Mouse (Mus musculus): ENCODE measurements around the gene Cox18. TPM values are rescaled to one million over a fixed set of nuclear protein-coding genes. Genes with fewer than 3 reads are reported as not detected.
"Not testable (repeated sequence)": the region's sequence is repeated elsewhere in the genome, so short reads cannot be mapped to it uniquely, and the experiment has no call there.

Cox18 gene
- polyA plus RNA-seq (2015; fragmentation: Nextera tagmentation; extraction: Ambion mirVana), result 25.7 and 26.3 TPM in 2 replicates

DNA sequence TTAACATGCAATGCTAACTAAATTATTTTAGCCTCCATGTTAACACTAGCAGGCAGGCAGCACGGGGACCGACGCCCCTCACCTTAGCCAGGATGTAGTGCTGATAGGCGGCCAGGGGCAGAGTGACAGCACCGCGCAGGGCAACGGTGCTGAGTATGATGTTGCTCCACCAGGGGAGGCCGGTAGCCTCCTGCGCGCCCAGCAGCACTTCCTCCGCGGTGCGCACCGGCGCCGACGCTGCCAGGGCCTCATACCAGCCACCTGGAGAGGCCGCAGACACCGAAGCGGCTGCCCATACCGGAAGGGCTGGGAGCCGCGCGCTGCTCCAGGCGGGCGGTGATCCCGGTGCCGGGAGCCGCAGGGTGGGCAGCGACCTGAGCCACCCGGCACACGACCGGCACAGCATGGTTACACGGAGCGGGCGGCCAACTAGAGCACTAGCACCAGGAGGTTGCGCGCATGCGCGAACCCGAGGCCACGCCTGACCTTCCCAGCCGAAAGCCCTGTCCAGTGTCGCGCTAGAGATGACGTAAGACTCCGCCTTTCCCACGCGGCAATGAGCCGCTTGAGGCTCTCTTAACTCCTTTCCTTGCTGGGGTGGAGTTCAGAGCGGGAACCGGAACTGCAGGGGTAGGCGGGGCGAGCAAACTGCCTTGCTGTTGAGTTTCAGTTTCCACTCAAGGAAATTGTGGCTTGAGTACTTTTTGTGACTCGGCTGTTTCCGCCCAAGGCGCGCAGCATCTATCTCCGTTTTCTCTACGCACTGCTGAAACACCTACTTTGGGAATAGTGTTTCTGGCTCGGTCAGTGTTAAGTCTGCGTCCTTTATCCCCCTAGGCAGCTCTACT, at the start of gene Cox18:
Gene Cox18 (minus strand): TSS at position 468 of the 848 bp plus-strand sequence.
- H3K9me3 ChIP-seq, result no peaks in the 10 kb centered on the region
- H3K27ac ChIP-seq, result peak within 1 kb of the TSS; percentile 87
- H3K9ac ChIP-seq (replicated peaks), result peak within 1 kb of the TSS; percentile 87
- peak; percentile 98 for ATAC-seq
- under 1% methylated on average over 61 of the region's 62 CpGs for WGBS
- peak within 1 kb of the TSS; percentile 79 for H3K4me3 ChIP-seq (replicated peaks)
- H3K4me2 ChIP-seq (replicated peaks), result peak within 1 kb of the TSS; percentile 82
- H3K27me3 ChIP-seq, result no peaks in the 10 kb centered on the region
- H3K4me1 ChIP-seq (replicated peaks), result peaks cover 11% of the 10 kb centered on the region
- H3K36me3 ChIP-seq, result peaks cover 34% of the 10 kb centered on the region

DNA sequence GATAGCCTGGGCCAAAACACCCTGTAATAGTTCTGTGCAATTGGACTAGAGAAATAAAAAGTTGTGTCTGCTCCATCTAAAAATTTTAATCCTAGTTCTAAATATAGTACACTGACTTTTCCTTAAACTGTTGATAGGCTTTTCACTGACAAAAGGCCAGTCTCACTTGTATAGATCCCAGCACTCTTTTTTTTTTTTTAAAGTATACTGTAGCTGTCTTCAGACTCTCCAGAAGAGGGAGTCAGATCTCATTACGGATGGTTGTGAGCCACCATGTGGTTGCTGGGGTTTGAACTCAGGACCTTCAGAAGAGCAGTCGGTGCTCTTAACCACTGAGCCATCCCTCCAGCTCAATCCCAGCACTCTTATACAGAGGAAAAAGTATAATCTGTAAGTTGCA, 38.4 kb upstream of the Cox18 start:
- H3K4me3 ChIP-seq (replicated peaks); H3K9ac ChIP-seq (replicated peaks); H3K4me1 ChIP-seq (replicated peaks); ATAC-seq; H3K27me3 ChIP-seq; H3K27ac ChIP-seq; H3K9me3 ChIP-seq; H3K4me2 ChIP-seq (replicated peaks): not testable (repeated sequence)
- H3K36me3 ChIP-seq, result peaks cover 75% of the 10 kb centered on the region
- 81% methylated on average over 2 of the region's 2 CpGs for WGBS

DNA sequence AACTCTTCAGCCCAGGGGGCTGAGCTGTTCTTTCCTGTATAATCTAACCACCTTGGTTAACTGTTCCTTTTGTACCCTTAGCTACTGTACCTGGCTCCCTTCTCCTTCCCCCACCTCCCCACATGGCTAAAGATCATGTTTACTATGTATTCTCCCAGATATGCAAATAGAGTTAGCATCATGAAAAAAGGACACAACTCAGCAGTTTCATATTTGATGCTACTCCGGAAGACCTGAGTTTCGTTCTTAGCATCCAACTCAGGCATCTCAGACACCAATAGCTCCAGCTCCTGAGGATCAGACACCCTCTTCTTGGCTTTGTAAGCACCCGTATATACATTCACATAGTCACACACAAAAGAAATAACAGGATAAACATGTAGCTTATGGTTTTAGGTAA, 33.2 kb upstream of the Cox18 start:
- 94% methylated on average over 3 of the region's 3 CpGs for WGBS
- no peaks in the 10 kb centered on the region for H3K9me3 ChIP-seq
- peaks cover 90% of the 10 kb centered on the region for H3K36me3 ChIP-seq
- H3K4me1 ChIP-seq (replicated peaks), result no peaks in the 10 kb centered on the region
- no peak overlapping the region for H3K9ac ChIP-seq (replicated peaks)
- no peaks in the 10 kb centered on the region for H3K27me3 ChIP-seq
- H3K27ac ChIP-seq, result no peak overlapping the region
- H3K4me3 ChIP-seq (replicated peaks), result no peak overlapping the region
- ATAC-seq, result no peak
- no peak overlapping the region for H3K4me2 ChIP-seq (replicated peaks)

DNA sequence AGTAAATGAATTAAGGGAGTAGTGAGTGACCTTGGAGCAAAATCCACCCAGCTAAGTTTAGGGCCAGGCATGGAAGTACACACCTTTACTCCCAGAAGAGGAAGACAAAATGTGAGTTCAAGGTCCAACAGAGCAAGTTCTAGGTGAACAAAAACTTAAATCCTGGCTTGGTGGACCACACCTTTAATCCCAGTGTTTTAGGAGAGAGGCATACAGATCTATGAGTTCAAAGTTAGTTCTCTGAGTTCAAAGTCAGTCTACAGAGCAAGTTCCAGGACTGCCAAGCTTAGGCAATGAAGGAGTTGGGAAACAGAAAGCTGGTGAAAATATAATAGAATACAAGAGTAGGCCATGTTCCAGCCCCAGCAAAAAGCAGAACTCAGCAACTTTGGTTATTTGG, 23.7 kb upstream of the Cox18 start:
- H3K27ac ChIP-seq, result no peak overlapping the region
- H3K4me3 ChIP-seq (replicated peaks), result no peak overlapping the region
- ATAC-seq, result no peak
- H3K27me3 ChIP-seq, result no peaks in the 10 kb centered on the region
- H3K4me2 ChIP-seq (replicated peaks), result no peak overlapping the region
- no peak overlapping the region for H3K9ac ChIP-seq (replicated peaks)
- H3K9me3 ChIP-seq, result no peaks in the 10 kb centered on the region
- H3K4me1 ChIP-seq (replicated peaks), result no peaks in the 10 kb centered on the region
- H3K36me3 ChIP-seq, result peaks cover 75% of the 10 kb centered on the region

DNA sequence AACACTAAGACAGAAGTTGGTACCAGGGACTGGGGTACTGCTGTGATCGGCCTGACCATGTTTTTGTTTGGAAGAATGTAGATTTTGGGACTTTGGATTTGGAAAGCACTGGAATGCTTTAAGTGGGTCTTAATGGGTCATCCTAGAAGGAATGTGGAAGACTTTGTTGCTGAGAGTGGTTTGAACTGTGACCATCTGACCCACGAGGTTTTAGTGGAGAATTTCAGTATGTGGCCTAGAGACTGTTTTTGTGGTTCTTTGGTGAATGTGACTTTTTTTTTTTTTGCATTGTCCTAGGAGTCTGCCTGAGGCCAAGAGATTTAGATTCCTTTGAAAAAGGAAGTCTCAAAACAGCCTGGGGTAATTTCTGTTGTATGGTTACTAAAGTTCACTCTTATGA, 23.2 kb upstream of the Cox18 start:
- Histone ChIP-seq H3K4me3 (replicated peaks) (no peak overlapping the region), H3K9ac (replicated peaks) (no peak overlapping the region), H3K9me3 (no peaks in the 10 kb centered on the region), H3K27me3 (no peaks in the 10 kb centered on the region), H3K27ac (no peak overlapping the region), H3K4me2 (replicated peaks) (no peak overlapping the region), H3K4me1 (replicated peaks) (no peaks in the 10 kb centered on the region), H3K36me3 (peaks cover 75% of the 10 kb centered on the region)
- no peak for ATAC-seq
- WGBS, result 94% methylated on average over 2 of the region's 2 CpGs

DNA sequence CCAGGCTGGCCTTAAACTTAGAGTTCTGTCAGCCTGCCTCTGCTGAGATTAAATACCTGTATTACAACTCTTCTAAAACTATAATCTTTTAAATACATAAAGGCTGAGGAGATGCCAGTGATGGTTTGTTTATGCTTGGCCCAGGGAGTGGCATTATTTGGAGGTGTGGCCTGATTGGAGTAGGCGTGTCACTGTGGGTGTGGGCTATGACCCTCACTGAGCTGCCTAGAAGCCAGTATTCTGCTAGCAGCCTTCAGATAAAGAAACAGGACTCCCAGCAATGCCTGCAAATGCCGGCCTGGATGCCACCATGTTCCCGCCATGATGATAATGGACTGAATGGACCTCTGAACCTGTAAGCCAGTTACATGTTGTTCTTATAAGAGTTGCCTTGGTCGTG, 22.8 kb upstream of the Cox18 start:
- H3K4me3 ChIP-seq (replicated peaks), result no peak overlapping the region
- H3K27me3 ChIP-seq, result no peaks in the 10 kb centered on the region
- ATAC-seq, result no peak
- no peaks in the 10 kb centered on the region for H3K9me3 ChIP-seq
- peaks cover 75% of the 10 kb centered on the region for H3K36me3 ChIP-seq
- 89% methylated on average over 4 of the region's 4 CpGs for WGBS
- no peak overlapping the region for H3K4me2 ChIP-seq (replicated peaks)
- no peak overlapping the region for H3K27ac ChIP-seq
- no peaks in the 10 kb centered on the region for H3K4me1 ChIP-seq (replicated peaks)
- H3K9ac ChIP-seq (replicated peaks), result no peak overlapping the region

DNA sequence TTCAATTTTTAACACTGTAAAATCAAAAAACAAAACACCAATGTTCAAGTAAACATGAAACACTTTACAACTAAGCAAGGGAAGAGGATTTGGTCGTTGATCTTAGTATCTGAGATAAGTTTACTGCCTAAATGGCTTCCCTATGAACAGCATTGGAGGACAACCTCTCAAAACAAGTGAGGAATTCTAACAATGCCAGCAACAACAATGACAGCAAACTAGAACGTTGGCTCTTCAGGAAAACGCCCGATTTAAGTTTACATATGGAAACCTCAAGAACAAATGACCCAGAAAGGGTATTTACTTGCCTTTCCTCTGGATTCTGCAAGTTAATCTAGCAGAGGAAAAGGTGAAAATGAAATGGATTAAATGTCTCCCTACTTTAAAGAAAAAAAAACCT, 21.6 kb upstream of the Cox18 start:
- WGBS, result 77% methylated on average over 4 of the region's 4 CpGs

DNA sequence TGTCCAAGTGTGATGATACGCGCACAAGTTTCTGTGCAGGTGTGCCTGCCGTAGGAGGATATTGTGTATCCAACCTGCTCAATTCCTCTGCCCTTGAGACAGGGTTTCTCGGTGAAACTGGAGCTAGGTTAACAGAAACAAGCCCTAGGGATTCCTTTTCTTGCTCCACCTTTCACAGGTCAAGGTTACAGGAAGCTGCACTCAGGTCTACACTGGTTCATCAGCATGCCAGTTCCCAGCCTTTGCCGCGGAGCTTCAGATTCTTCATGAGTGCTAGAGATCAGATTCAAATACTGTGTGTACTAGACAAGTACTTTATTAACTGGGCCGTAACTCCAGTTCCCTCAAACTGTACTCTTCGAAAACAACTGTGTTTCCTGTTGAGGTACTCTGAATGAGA, 11.4 kb upstream of the Cox18 start:
- H3K4me2 ChIP-seq (replicated peaks), result no peak overlapping the region
- ATAC-seq, result no peak
- H3K4me1 ChIP-seq (replicated peaks), result no peaks in the 10 kb centered on the region
- no peaks in the 10 kb centered on the region for H3K27me3 ChIP-seq
- WGBS, result 97% methylated on average over 8 of the region's 8 CpGs
- H3K9ac ChIP-seq (replicated peaks), result no peak overlapping the region
- H3K9me3 ChIP-seq, result no peaks in the 10 kb centered on the region
- H3K27ac ChIP-seq, result no peak overlapping the region
- peaks cover 77% of the 10 kb centered on the region for H3K36me3 ChIP-seq
- H3K4me3 ChIP-seq (replicated peaks), result no peak overlapping the region

More for the DNA sequence above, 21.6 kb upstream of the Cox18 start:
- H3K36me3 ChIP-seq, result peaks cover 72% of the 10 kb centered on the region
- no peak overlapping the region for H3K27ac ChIP-seq
- no peak for ATAC-seq
- H3K9ac ChIP-seq (replicated peaks), result no peak overlapping the region
- no peaks in the 10 kb centered on the region for H3K27me3 ChIP-seq
- H3K9me3 ChIP-seq, result no peaks in the 10 kb centered on the region
- H3K4me3 ChIP-seq (replicated peaks), result no peak overlapping the region
- H3K4me2 ChIP-seq (replicated peaks), result no peak overlapping the region
- H3K4me1 ChIP-seq (replicated peaks), result no peaks in the 10 kb centered on the region

DNA sequence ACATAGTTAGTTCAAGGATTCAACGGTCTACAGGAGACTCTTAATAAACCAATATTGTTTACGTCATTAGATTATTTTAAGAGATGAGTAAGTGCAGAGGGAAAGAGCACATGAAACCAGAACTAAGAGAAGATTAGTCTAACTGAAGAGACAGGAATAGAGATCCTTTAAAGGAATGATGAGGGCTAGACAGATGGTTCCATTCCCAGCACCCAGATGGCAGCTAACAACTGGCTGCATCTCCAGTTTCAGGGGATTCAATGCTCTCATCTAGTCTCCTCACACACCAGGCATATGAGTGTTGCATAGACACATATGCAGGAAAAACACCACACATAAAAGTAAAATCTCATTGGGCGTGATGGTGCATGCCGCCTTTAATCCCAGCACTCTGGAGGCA, 9.5 kb upstream of the Cox18 start:
- Histone ChIP-seq H3K27me3 (no peaks in the 10 kb centered on the region), H3K9ac (replicated peaks) (no peak overlapping the region), H3K9me3 (no peaks in the 10 kb centered on the region), H3K36me3 (peaks cover 82% of the 10 kb centered on the region), H3K4me3 (replicated peaks) (no peak overlapping the region), H3K4me2 (replicated peaks) (no peak overlapping the region), H3K27ac (no peak overlapping the region), H3K4me1 (replicated peaks) (no peaks in the 10 kb centered on the region)
- 95% methylated on average over 4 of the region's 4 CpGs for WGBS
- no peak for ATAC-seq

DNA sequence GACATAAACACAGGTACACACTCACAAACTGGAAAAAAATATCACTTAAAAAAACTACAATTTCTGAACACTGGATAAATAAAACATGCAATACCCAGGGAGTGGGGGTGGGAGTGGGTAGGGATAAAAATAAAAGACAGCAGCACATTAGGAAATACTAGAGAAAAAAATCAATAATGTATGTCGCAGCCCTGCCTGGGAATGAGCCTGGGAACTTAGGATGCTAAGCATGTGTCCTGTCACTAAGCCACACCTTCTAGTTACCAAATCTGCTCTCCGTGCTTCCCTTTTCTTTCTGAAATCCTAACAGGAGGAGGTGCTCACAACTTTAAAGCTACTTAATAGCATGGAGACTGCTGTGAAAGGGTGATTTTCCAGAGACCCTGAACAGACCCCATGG, 6.0 kb upstream of the Cox18 start:
- Histone ChIP-seq H3K4me1 (replicated peaks) (no peaks in the 10 kb centered on the region), H3K4me3 (replicated peaks) (no peak overlapping the region), H3K27ac (no peak overlapping the region), H3K9me3 (no peaks in the 10 kb centered on the region), H3K9ac (replicated peaks) (no peak overlapping the region), H3K36me3 (peaks cover 62% of the 10 kb centered on the region), H3K4me2 (replicated peaks) (no peak overlapping the region), H3K27me3 (no peaks in the 10 kb centered on the region)
- 93% methylated on average over 2 of the region's 2 CpGs for WGBS
- ATAC-seq, result no peak

DNA sequence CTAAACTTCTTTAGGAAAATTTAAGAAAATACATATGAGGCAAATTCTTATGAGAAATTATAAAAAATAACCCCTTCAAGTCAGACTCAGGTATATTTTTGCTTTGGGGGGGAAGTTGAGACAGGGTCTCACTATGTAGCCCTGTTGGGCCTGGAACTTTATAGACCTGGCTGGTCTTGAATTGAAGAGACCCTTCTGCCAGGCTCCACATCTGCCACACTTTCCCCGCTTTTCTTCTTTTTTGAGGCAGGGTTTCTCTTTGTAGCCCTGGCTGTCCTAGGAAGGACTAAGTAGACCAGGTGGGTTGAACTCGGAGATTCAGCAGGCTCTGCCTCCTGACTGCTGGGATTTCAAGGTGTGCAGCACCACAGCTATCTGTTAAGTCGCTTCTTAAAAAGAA, 2.9 kb upstream of the Cox18 start:
- Histone ChIP-seq H3K9me3 (no peaks in the 10 kb centered on the region), H3K9ac (replicated peaks) (no peak overlapping the region), H3K27me3 (no peaks in the 10 kb centered on the region), H3K4me2 (replicated peaks) (no peak overlapping the region), H3K36me3 (peaks cover 45% of the 10 kb centered on the region), H3K4me1 (replicated peaks) (peaks cover 11% of the 10 kb centered on the region), H3K4me3 (replicated peaks) (no peak overlapping the region), H3K27ac (no peak overlapping the region)
- ATAC-seq, result no peak
- WGBS, result 95% methylated on average over 3 of the region's 3 CpGs

DNA sequence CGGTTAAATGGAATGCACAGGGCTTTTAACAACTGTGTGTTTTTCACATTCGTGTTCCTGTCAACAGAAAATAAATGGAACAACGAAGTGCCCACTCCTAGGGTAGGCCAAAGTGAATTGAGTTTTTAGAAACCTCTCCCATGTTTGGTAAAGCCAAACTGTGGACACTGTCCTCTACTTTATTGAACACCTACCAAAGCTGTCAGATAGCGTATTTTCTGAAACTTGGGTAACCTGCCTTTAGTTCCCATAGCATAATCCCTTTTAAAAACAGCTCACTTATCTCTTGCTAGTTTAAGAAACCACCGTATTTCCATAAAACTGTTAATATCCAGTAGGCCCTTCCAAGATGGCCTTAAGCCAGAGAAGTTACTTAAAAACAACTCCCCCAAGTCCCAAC, 929 bp upstream of the Cox18 start:
- H3K9me3 ChIP-seq, result no peaks in the 10 kb centered on the region
- peaks cover 38% of the 10 kb centered on the region for H3K36me3 ChIP-seq
- WGBS, result 92% methylated on average over 5 of the region's 5 CpGs
- no peak overlapping the region for H3K9ac ChIP-seq (replicated peaks)
- H3K27ac ChIP-seq, result no peak overlapping the region
- no peaks in the 10 kb centered on the region for H3K27me3 ChIP-seq
- H3K4me3 ChIP-seq (replicated peaks), result no peak overlapping the region
- ATAC-seq, result no peak
- no peak overlapping the region for H3K4me2 ChIP-seq (replicated peaks)
- H3K4me1 ChIP-seq (replicated peaks), result peaks cover 11% of the 10 kb centered on the region

DNA sequence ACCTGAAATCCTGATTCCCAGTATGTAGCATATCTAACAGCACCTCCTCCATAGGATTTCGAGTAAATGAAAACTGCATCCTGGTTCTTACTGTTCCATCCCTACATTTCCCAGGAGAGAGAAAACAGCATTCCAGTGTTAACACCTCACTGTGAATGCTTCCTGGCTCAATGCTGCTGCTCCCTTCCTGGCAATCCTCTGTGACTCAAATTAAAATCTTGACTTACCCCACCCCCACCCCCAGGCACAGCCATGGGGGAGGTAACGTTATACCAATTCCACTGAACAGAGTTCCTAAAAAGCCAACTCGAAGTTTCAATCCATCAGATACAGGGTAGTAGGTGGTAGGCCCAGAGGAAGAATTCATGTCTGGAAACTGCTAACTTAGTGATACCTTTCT, 864 bp downstream of the Cox18 start:
- no peaks in the 10 kb centered on the region for H3K9me3 ChIP-seq
- peak overlapping the region; percentile 87; the same call in 1 of the 2 replicates for H3K27ac ChIP-seq
- H3K4me2 ChIP-seq (replicated peaks), result peak overlapping the region; percentile 82
- peak overlapping the region; percentile 87 for H3K9ac ChIP-seq (replicated peaks)
- H3K36me3 ChIP-seq, result peaks cover 35% of the 10 kb centered on the region
- H3K4me1 ChIP-seq (replicated peaks), result peaks cover 11% of the 10 kb centered on the region
- WGBS, result 49% methylated on average over 3 of the region's 3 CpGs
- H3K27me3 ChIP-seq, result no peaks in the 10 kb centered on the region
- no peak for ATAC-seq
- peak overlapping the region; percentile 79 for H3K4me3 ChIP-seq (replicated peaks)
